Mouse (Mus musculus): ENCODE measurements at regions not wholly inside any gene's neighbourhood (a gene's known extent, or its start where the extent isn't known, plus 50 kb on each side); places are given as distances from the start of the nearest gene placed in this dataset.

DNA sequence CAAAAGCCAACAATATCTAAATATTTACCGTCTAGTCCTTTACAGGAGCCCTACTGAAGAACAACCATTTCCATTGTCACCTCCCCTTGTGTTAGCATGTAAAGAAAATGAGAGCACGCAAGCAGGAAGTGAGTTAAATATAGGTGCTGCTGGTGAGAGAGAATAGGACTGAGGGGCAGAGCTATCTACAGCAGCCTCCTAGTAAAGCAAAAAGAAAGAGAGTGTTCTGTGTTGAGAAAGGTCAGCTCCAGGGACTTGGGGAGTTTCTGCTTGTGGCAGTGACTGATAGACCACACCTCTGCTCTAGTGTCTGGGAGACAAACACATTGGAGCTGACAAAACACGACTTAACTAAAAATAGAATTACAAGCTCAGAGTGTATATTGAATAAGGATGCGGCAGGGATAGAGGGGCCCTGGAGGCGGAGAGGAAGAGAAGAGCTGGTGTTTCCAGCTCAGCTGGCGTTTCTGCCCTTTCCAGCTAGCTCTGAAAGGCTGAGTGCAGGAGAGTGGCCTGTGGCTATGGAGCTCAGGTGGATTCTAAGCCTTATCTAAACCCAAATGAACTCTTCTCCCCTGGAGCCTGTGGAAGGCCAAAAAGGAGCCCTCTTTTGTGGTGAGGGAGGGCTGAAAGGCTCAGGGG lies 752.4 kb downstream of the Utrn start:
- no peaks in the 10 kb centered on the region for H3K36me3 ChIP-seq (ENCODE audit: control insufficient read depth in 1 of 2, insufficient read depth in 2 of 2, low read length in 2 of 2)

DNA sequence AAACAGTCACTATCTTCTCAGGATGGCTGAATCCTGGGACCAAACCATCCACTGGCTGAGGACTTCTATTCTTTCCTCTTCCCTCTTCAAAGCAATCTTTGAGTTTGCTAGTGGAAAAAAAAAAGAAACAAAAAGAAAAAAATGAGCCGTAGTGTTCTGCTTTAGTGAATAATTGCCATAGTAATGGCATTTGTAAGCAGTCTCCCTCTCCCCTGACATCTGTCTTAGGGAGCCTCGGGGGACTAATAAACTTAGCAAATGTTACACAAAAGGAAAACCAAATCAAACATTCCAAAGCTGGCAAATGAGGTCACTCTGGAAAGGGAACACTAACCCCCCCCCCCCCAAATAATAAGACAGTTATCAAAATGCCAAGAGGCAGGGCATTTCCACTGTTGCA lies 744.9 kb downstream of the Utrn start:
- H3K79me2 ChIP-seq (ENCODE audit: control insufficient read depth, insufficient read depth, low read length, poor library complexity) = no peaks in the 10 kb centered on the region
- no peak overlapping the region for H3K9ac ChIP-seq (ENCODE audit: control insufficient read depth, low read depth, low read length, poor library complexity, severe bottlenecking)
- DNase-seq (ENCODE audit: low read depth, low spot score) = no peak
- no peak for TF ChIP-seq ETS1 (IDR thresholded peaks at IDR 0.05; ENCODE audit: low read depth, low read length)
- no peak for TF ChIP-seq MEF2A (IDR thresholded peaks at IDR 0.05; ENCODE audit: extremely low read depth, insufficient replicate concordance, low read depth, low read length, poor library complexity, severe bottlenecking)
- no peak for TF ChIP-seq ZC3H11A (IDR thresholded peaks at IDR 0.05; ENCODE audit: low read depth, low read length)
- TF ChIP-seq MAX (IDR thresholded peaks at IDR 0.05; ENCODE audit: low read length) = no peak
- TF ChIP-seq JUND (IDR thresholded peaks at IDR 0.05; ENCODE audit: low read depth, low read length) = no peak
- TF ChIP-seq ZKSCAN1 (IDR thresholded peaks at IDR 0.05; ENCODE audit: low read depth, low read length) = no peak
- TF ChIP-seq ELF1 (IDR thresholded peaks at IDR 0.05; ENCODE audit: low read depth, low read length) = no peak
- no peak for TF ChIP-seq UBTF (IDR thresholded peaks at IDR 0.05; ENCODE audit: borderline replicate concordance, insufficient read depth, low read depth, low read length)
- no peak for TF ChIP-seq SMC3 (IDR thresholded peaks at IDR 0.05; ENCODE audit: low read depth, low read length)
- TF ChIP-seq MAZ (IDR thresholded peaks at IDR 0.05; ENCODE audit: low read depth, low read length) = no peak
- TF ChIP-seq POLR2A (IDR thresholded peaks at IDR 0.05; ENCODE audit: control insufficient read depth in 1 of 2, insufficient read depth in 1 of 2, low read depth in 1 of 2, low read length in 2 of 2, poor library complexity in 1 of 2) = no peak
- TF ChIP-seq KAT2A (conservative IDR thresholded peaks at IDR 0.05; ENCODE audit: low read depth, low read length) = no peak
- no peak for TF ChIP-seq GABPA (IDR thresholded peaks at IDR 0.05; ENCODE audit: low read depth, low read length)
- TF ChIP-seq USF1 (IDR thresholded peaks at IDR 0.05; ENCODE audit: low read depth, low read length) = no peak
- TF ChIP-seq CHD2 (IDR thresholded peaks at IDR 0.05; ENCODE audit: low read length) = no peak
- TF ChIP-seq MYC (IDR thresholded peaks at IDR 0.05; ENCODE audit: low read depth, low read length) = no peak
- no peak for TF ChIP-seq TBP (IDR thresholded peaks at IDR 0.05; ENCODE audit: low read depth, low read length)
- no peak for TF ChIP-seq MYB (IDR thresholded peaks at IDR 0.05; ENCODE audit: low read depth, low read length)
- H3K4me3 ChIP-seq (ENCODE audit: control insufficient read depth in 1 of 2, insufficient read depth in 1 of 2, low read depth in 2 of 2, low read length in 2 of 2) = no peak overlapping the region
- H3K27me3 ChIP-seq (ENCODE audit: control insufficient read depth in 1 of 2, insufficient read depth in 2 of 2, low read length in 2 of 2) = no peaks in the 10 kb centered on the region
- no peak overlapping the region for H3K27ac ChIP-seq (ENCODE audit: control insufficient read depth, low read depth, low read length)
- H3K4me1 ChIP-seq (ENCODE audit: control insufficient read depth in 1 of 2, insufficient read depth in 2 of 2, low read length in 2 of 2) = no peaks in the 10 kb centered on the region
- H3K9me3 ChIP-seq (replicated peaks; ENCODE audit: insufficient read depth, low read length) = no peaks in the 10 kb centered on the region
- no peaks in the 10 kb centered on the region for H3K36me3 ChIP-seq (ENCODE audit: control insufficient read depth in 1 of 2, insufficient read depth in 2 of 2, low read length in 2 of 2)

More for the DNA sequence above, 752.4 kb downstream of the Utrn start:
- H3K27ac ChIP-seq (ENCODE audit: control insufficient read depth, low read depth, low read length) = no peak overlapping the region
- no peaks in the 10 kb centered on the region for H3K79me2 ChIP-seq (ENCODE audit: control insufficient read depth, insufficient read depth, low read length, poor library complexity)
- H3K4me3 ChIP-seq (ENCODE audit: control insufficient read depth in 1 of 2, insufficient read depth in 1 of 2, low read depth in 2 of 2, low read length in 2 of 2) = no peak overlapping the region
- no peaks in the 10 kb centered on the region for H3K9me3 ChIP-seq (replicated peaks; ENCODE audit: insufficient read depth, low read length)
- no peaks in the 10 kb centered on the region for H3K27me3 ChIP-seq (ENCODE audit: control insufficient read depth in 1 of 2, insufficient read depth in 2 of 2, low read length in 2 of 2)
- TF ChIP-seq MAFK (IDR thresholded peaks at IDR 0.05; ENCODE audit: borderline replicate concordance, low read depth, low read length) = no peak
- no peak for TF ChIP-seq ELF1 (IDR thresholded peaks at IDR 0.05; ENCODE audit: low read depth, low read length)
- no peak for TF ChIP-seq MAZ (IDR thresholded peaks at IDR 0.05; ENCODE audit: low read depth, low read length)
- TF ChIP-seq SMC3 (IDR thresholded peaks at IDR 0.05; ENCODE audit: low read depth, low read length) = no peak
- no peaks in the 10 kb centered on the region for H3K4me1 ChIP-seq (ENCODE audit: control insufficient read depth in 1 of 2, insufficient read depth in 2 of 2, low read length in 2 of 2)
- H3K9ac ChIP-seq (ENCODE audit: control insufficient read depth, low read depth, low read length, poor library complexity, severe bottlenecking) = no peak overlapping the region
- DNase-seq (ENCODE audit: low read depth, low spot score) = no peak

Measured in MEL (cell line).